Mouse (Mus musculus): Measurements from ENCODE around the gene Tarbp2. TPM values are rescaled to one million over a fixed set of nuclear protein-coding genes. Genes with fewer than 3 reads are reported as not detected.
A peak's percentile ranks its signal among the peaks of the same experiment; 100 is the strongest.

Gene Tarbp2
- total and polyA plus RNA-seq, 3 experiments: 62.2 to 105 (median 75.6) TPM

GRCm38 (mm10) chr15:102508336-102508735 lies 9.7 kb upstream of the Tarbp2 start:
- Histone ChIP-seq H3K36me3 (replicated peaks in 1 of 2; ENCODE audit: control insufficient read depth in 1 of 2, insufficient read depth in 1 of 2, low read length in 1 of 2) (peaks cover 19 to 35% of the 10 kb centered on the region in 2 experiments), H3K4me2 (ENCODE audit: insufficient read depth, low read depth, poor library complexity, severe bottlenecking) (no peak overlapping the region), H3K27ac (ENCODE audit: insufficient read depth, low read depth) (no peak overlapping the region), H3K4me1 (ENCODE audit: control insufficient read depth in 1 of 2, insufficient read depth in 2 of 2) (peaks cover 21 to 42% of the 10 kb centered on the region in 2 experiments), H3K79me2 (replicated peaks; ENCODE audit: control insufficient read depth, extremely low read depth, insufficient read depth, poor library complexity, severe bottlenecking) (no peaks in the 10 kb centered on the region), H3K9ac (ENCODE audit: insufficient read depth, low read depth) (no peak overlapping the region), H3K27me3 (replicated peaks) (no peaks in the 10 kb centered on the region), H3K9me3 (replicated peaks; ENCODE audit: low read length) (no peaks in the 10 kb centered on the region), H3K4me3 (replicated peaks in 1 of 3; ENCODE audit: low read depth in 2 of 3, low read length in 2 of 3, poor library complexity in 1 of 3) (no peak overlapping the region)
- in situ Hi-C loops (cut with MboI; ENCODE audit: low pct_ligation_motif_present, low pct_unique_long_range_greater_than_20kb, low sequenced_read_pairs): no loop called here
- DNase-seq (ENCODE audit: extremely low read depth): no peak
- TF ChIP-seq POLR2AphosphoS2 (IDR thresholded peaks at IDR 0.05; ENCODE audit: low read depth, low read length) (peak; percentile 5; the same call in 1 of the 2 replicates), MAX (IDR thresholded peaks at IDR 0.05; ENCODE audit: low read length) (no peak)
- dilution Hi-C loops (cut with MboI; ENCODE audit: extremely low pct_ligation_motif_present, extremely low pct_unique_long_range_greater_than_20kb, low sequenced_read_pairs): no loop called here

GRCm38 (mm10) chr15:102510110-102510509 lies 7.9 kb upstream of the Tarbp2 start:
- DNase-seq (ENCODE audit: extremely low read depth): no peak
- Histone ChIP-seq H3K36me3 (replicated peaks in 1 of 2; ENCODE audit: control insufficient read depth in 1 of 2, insufficient read depth in 1 of 2, low read length in 1 of 2) (peaks cover 3 to 18% of the 10 kb centered on the region in 2 experiments), H3K9ac (ENCODE audit: insufficient read depth, low read depth) (peak overlapping the region; percentile 52), H3K27me3 (replicated peaks) (no peaks in the 10 kb centered on the region), H3K4me3 (replicated peaks in 1 of 3; ENCODE audit: low read depth in 2 of 3, low read length in 2 of 3, poor library complexity in 1 of 3) (peak overlapping the region; percentile 8 to 74 (median 40)), H3K79me2 (replicated peaks; ENCODE audit: control insufficient read depth, extremely low read depth, insufficient read depth, poor library complexity, severe bottlenecking) (no peaks in the 10 kb centered on the region), H3K4me2 (ENCODE audit: insufficient read depth, low read depth, poor library complexity, severe bottlenecking) (peak overlapping the region; percentile 94), H3K27ac (ENCODE audit: insufficient read depth, low read depth) (no peak overlapping the region), H3K9me3 (replicated peaks; ENCODE audit: low read length) (no peaks in the 10 kb centered on the region), H3K4me1 (ENCODE audit: control insufficient read depth in 1 of 2, insufficient read depth in 2 of 2) (peaks cover 21 to 48% of the 10 kb centered on the region in 2 experiments)
- in situ Hi-C loops (cut with MboI; ENCODE audit: low pct_ligation_motif_present, low pct_unique_long_range_greater_than_20kb, low sequenced_read_pairs) (no loop called here), dilution Hi-C loops (cut with MboI; ENCODE audit: extremely low pct_ligation_motif_present, extremely low pct_unique_long_range_greater_than_20kb, low sequenced_read_pairs) (no loop called here)
- 0 out of 2 replicates have a peak, but pooled peaks have one; percentile 0 for TF ChIP-seq MAX (IDR thresholded peaks at IDR 0.05; ENCODE audit: low read length)
- no peak for TF ChIP-seq MEF2A (IDR thresholded peaks at IDR 0.05; ENCODE audit: borderline replicate concordance, low read depth, low read length)

- in situ Hi-C loops (cut with MboI; ENCODE audit: low pct_ligation_motif_present, low pct_unique_long_range_greater_than_20kb, low sequenced_read_pairs): no loop called here
- no peak for TF ChIP-seq MAZ (IDR thresholded peaks at IDR 0.05; ENCODE audit: low read depth, low read length)
- TF ChIP-seq USF2 (conservative IDR thresholded peaks at IDR 0.05; ENCODE audit: low read depth, low read length): peak; percentile 84
- peak; percentile 46; the same call in 1 of the 2 replicates for TF ChIP-seq ELF1 (IDR thresholded peaks at IDR 0.05; ENCODE audit: low read depth, low read length)
- no peak for TF ChIP-seq POLR2AphosphoS2 (IDR thresholded peaks at IDR 0.05; ENCODE audit: low read depth, low read length)
- TF ChIP-seq IRF4 (IDR thresholded peaks at IDR 0.05; ENCODE audit: low read depth, low read length): no peak
- no peak for TF ChIP-seq RCOR1 (conservative IDR thresholded peaks at IDR 0.05; ENCODE audit: low read depth, low read length)
- no peak for TF ChIP-seq GABPA (IDR thresholded peaks at IDR 0.05; ENCODE audit: insufficient replicate concordance, low read depth, low read length)
- no peak for TF ChIP-seq UBTF (IDR thresholded peaks at IDR 0.05; ENCODE audit: low read depth, low read length)
- no peak for TF ChIP-seq SMC3 (IDR thresholded peaks at IDR 0.05; ENCODE audit: low read depth, low read length)
- no peak for TF ChIP-seq KAT2A (IDR thresholded peaks at IDR 0.05; ENCODE audit: insufficient replicate concordance, low read length)
- TF ChIP-seq PAX5 (IDR thresholded peaks at IDR 0.05; ENCODE audit: low read length): no peak
- TF ChIP-seq ZC3H11A (IDR thresholded peaks at IDR 0.05; ENCODE audit: low read depth, low read length): no peak
- TF ChIP-seq TCF12 (IDR thresholded peaks at IDR 0.05; ENCODE audit: low read depth, low read length): no peak
- peak; percentile 93 for TF ChIP-seq USF1 (IDR thresholded peaks at IDR 0.05; ENCODE audit: low read depth, low read length)
- TF ChIP-seq JUN (IDR thresholded peaks at IDR 0.05; ENCODE audit: insufficient read depth, low read depth, low read length): peak; percentile 75
- TF ChIP-seq MAFK (IDR thresholded peaks at IDR 0.05; ENCODE audit: insufficient replicate concordance, low read length): no peak
- peak; percentile 43 for TF ChIP-seq HCFC1 (IDR thresholded peaks at IDR 0.05; ENCODE audit: low read depth, low read length)
- no peak for TF ChIP-seq E2F4 (IDR thresholded peaks at IDR 0.05; ENCODE audit: insufficient replicate concordance, low read depth, low read length)
- no peak for TF ChIP-seq JUND (conservative IDR thresholded peaks at IDR 0.05; ENCODE audit: low read depth, low read length)
- TF ChIP-seq MYC (IDR thresholded peaks at IDR 0.05; ENCODE audit: low read depth, low read length): no peak
- TF ChIP-seq ZKSCAN1 (IDR thresholded peaks at IDR 0.05; ENCODE audit: borderline replicate concordance, low read depth, low read length): no peak
Observed at GRCm38 (mm10) chr15:102510590-102511284, 7.3 kb upstream of the Tarbp2 start.

More at GRCm38 (mm10) chr15:102510590-102511284, 7.3 kb upstream of the Tarbp2 start:
- Histone ChIP-seq H3K79me2 (replicated peaks; ENCODE audit: control insufficient read depth, extremely low read depth, insufficient read depth, poor library complexity, severe bottlenecking) (no peaks in the 10 kb centered on the region), H3K27ac (ENCODE audit: insufficient read depth, low read depth) (no peak overlapping the region), H3K36me3 (replicated peaks in 1 of 2; ENCODE audit: control insufficient read depth in 1 of 2, insufficient read depth in 1 of 2, low read length in 1 of 2) (peaks cover 0 to 12% of the 10 kb centered on the region in 2 experiments), H3K9me3 (replicated peaks; ENCODE audit: low read length) (no peaks in the 10 kb centered on the region), H3K9ac (ENCODE audit: insufficient read depth, low read depth) (peak overlapping the region; percentile 52), H3K27me3 (replicated peaks) (no peaks in the 10 kb centered on the region), H3K4me1 (ENCODE audit: control insufficient read depth in 1 of 2, insufficient read depth in 2 of 2) (peaks cover 21 to 49% of the 10 kb centered on the region in 2 experiments), H3K4me3 (replicated peaks in 1 of 3; ENCODE audit: low read depth in 2 of 3, low read length in 2 of 3, poor library complexity in 1 of 3) (peak overlapping the region; percentile 39 to 74 (median 40)), H3K4me2 (ENCODE audit: insufficient read depth, low read depth, poor library complexity, severe bottlenecking) (peak overlapping the region; percentile 94)
- dilution Hi-C loops (cut with MboI; ENCODE audit: extremely low pct_ligation_motif_present, extremely low pct_unique_long_range_greater_than_20kb, low sequenced_read_pairs): no loop called here
- DNase-seq (ENCODE audit: extremely low read depth): peak; percentile 78

Data from CH12.LX (cell line).